Mouse (Mus musculus): ENCODE results near the gene Olfr1420.

DNA sequence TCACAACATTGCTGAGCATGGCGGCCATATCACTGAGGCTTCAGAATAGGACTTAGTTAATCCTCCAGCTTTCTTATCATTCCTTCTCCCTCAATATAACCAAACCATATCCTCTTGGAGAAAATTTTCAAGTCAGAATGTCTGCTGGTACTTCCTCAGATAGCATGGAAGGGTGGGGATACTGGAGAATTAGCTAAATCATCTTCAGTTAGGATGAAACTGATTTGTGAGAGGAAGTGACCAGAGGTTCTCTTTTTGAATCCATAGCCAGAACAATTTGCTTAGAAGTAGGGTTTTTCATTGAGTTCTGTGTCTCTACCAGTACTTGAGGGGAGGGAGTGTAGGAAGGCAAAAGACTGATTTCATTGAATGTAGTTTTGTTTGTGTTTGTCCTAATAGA, 35.7 kb downstream of the Olfr1420 start:
- no peak for TF ChIP-seq CTCF (IDR thresholded peaks at IDR 0.05; ENCODE audit: extremely low read depth, insufficient read depth, insufficient read length, insufficient replicate concordance)
- TF ChIP-seq POLR2A (IDR thresholded peaks at IDR 0.05; ENCODE audit: low read depth, low read length): no peak
